In genomic region chr4:114983020-114983419, GRCm38 (mm10) we compare ENCODE assay signal across 12 mouse cellular contexts. TPM values are rescaled to one million over a fixed set of nuclear protein-coding genes. Genes with fewer than 3 reads are reported as not detected.
DNase-seq lines count a peak whose midpoint lies in the region; ATAC-seq lines count a peak whose summit lies in the region.
"Had no signal": no experiment of that assay in that cellular context is flagged by ENCODE, and none has a peak within 500 bp of the region (broad histone marks: within the 10 kb centered on the region; RNA-seq: fewer than 3 reads in every experiment).

No protein-coding gene starts in this region.

- no peak overlapping the region for H3K27ac ChIP-seq in hindbrain, embryonic 16.5 days (ENCODE audit: low read depth, low read length)

- H3K9me3 ChIP-seq in hindbrain, embryonic 16.5 days (ENCODE audit: control insufficient read depth, low read length): no peaks in the 10 kb centered on the region
- H3K9me3 ChIP-seq: megakaryocyte, embryonic 14.5 days had no signal

- no peaks in the 10 kb centered on the region for H3K27me3 ChIP-seq in hindbrain, embryonic 16.5 days (replicated peaks; ENCODE audit: control insufficient read depth, insufficient read depth, low read length)
- H3K27me3 ChIP-seq: megakaryocyte, embryonic 14.5 days had no signal

- peaks cover 13% of the 10 kb centered on the region for H3K4me1 ChIP-seq in hindbrain, embryonic 16.5 days (ENCODE audit: control insufficient read depth, insufficient read depth, low read depth, low read length)

- no peak overlapping the region for H3K9ac ChIP-seq in hindbrain, embryonic 16.5 days (ENCODE audit: low read depth, low read length)

- no peak overlapping the region for H3K4me3 ChIP-seq in hindbrain, embryonic 16.5 days (ENCODE audit: low read length)
- H3K4me3 ChIP-seq: megakaryocyte, embryonic 14.5 days had no signal

- H3K36me3 ChIP-seq in hindbrain, embryonic 16.5 days (ENCODE audit: control insufficient read depth, insufficient read depth, low read length): no peaks in the 10 kb centered on the region

- DNase-seq in kidney, adult 9 months: peak; percentile 40
- no peak for DNase-seq in kidney, adult 11 months
- DNase-seq in 3T3-L1 (ENCODE audit: low read depth, low spot score) (peak; percentile 75), A20 (ENCODE audit: low read depth, low spot score) (peak; percentile 81)
- DNase-seq in lung, postnatal 10 days: peak; percentile 11
- DNase-seq in ovary, adult 18-20 months (ENCODE audit: low spot score): no peak
- DNase-seq: cerebellum, adult 11 months; kidney, adult 18-20 months; spleen, adult 18-20 months had no signal

- 79% methylated on average over 1 of the region's 1 CpGs for WGBS in hindbrain, embryonic 16.5 days

- no peak overlapping the region for H3K4me2 ChIP-seq in hindbrain, embryonic 16.5 days (ENCODE audit: low read length)

- no peak for ATAC-seq in hindbrain, embryonic 16.5 days

RNA-seq across cellular contexts. Expression of gene Cmpk1, which starts 4.0 kb away (rescaled TPM):
- polyA plus RNA-seq in hindbrain, embryonic 16.5 days (2015; fragmentation: Nextera tagmentation; extraction: Ambion mirVana): 187 and 190 TPM in 2 replicates

RNA-seq across cellular contexts. Expression of gene Stil, which starts 16.9 kb away (rescaled TPM):
- polyA plus RNA-seq in hindbrain, embryonic 16.5 days (2015; fragmentation: Nextera tagmentation; extraction: Ambion mirVana): 2.0 and 2.4 TPM in 2 replicates

RNA-seq across cellular contexts. Expression of gene Foxe3, which starts 57.2 kb away (rescaled TPM):
- not detected in 2 replicates for polyA plus RNA-seq in hindbrain, embryonic 16.5 days (2015; fragmentation: Nextera tagmentation; extraction: Ambion mirVana)
- polyA plus RNA-seq: heart, embryonic 16.5 days had no signal

Comparison
In these comparisons a context has a peak if more than half of its experiments do, and no peak if none do; other contexts are left out.
1. DNase-seq: peak in kidney, adult 9 months (single experiment), 3T3-L1 (single experiment), A20 (single experiment) and lung, postnatal 10 days (single experiment); none in kidney, adult 11 months (single experiment) and ovary, adult 18-20 months (single experiment).